Mouse (Mus musculus): ENCODE measurements at regions not wholly inside any gene's neighbourhood (a gene's known extent, or its start where the extent isn't known, plus 50 kb on each side); places are given as distances from the start of the nearest gene placed in this dataset.

GRCm38 (mm10) chr15:59158760-59159159 is 269.7 kb downstream of the Gm49356 start:
- TF ChIP-seq USF1 (IDR thresholded peaks at IDR 0.05; ENCODE audit: low read depth) (peak; percentile 54), CTCF (IDR thresholded peaks at IDR 0.05; ENCODE audit: control insufficient read depth, insufficient read depth, insufficient read length) (no peak), MAX (IDR thresholded peaks at IDR 0.05) (peak; percentile 91)

Data from C2C12 (cell line).